Mouse (Mus musculus) thymus, postnatal 14 days (tissue): ENCODE data around the gene Pcp4l1.
"Not testable (repeated sequence)": the region's sequence is repeated elsewhere in the genome, so short reads cannot be mapped to it uniquely, and the experiment has no call there.

ENCODE experiments used
- DNase-seq: peaks from one replicate; pipeline ENCODE4 v3.0.0; 2021

The Pcp4l1 gene

GRCm38 (mm10) chr1:171187851-171188700 lies 8.0 kb downstream of the Pcp4l1 start:
- DNase-seq = no peak

- DNase-seq = no peak
Measured at GRCm38 (mm10) chr1:171185655-171186054, 10.4 kb downstream of the Pcp4l1 start.

GRCm38 (mm10) chr1:171184314-171184713 lies 11.8 kb downstream of the Pcp4l1 start:
- DNase-seq = peak; percentile 32

GRCm38 (mm10) chr1:171183620-171184019 lies 12.4 kb downstream of the Pcp4l1 start:
- DNase-seq = no peak

- no peak for DNase-seq
Measured at GRCm38 (mm10) chr1:171183025-171183424, 13.0 kb downstream of the Pcp4l1 start.

GRCm38 (mm10) chr1:171179487-171180171 lies 16.4 kb downstream of the Pcp4l1 start:
- DNase-seq = no peak

GRCm38 (mm10) chr1:171172779-171173178 lies 23.3 kb downstream of the Pcp4l1 start:
- DNase-seq = no peak

GRCm38 (mm10) chr1:171171138-171171537 lies 24.9 kb downstream of the Pcp4l1 start:
- DNase-seq = no peak

GRCm38 (mm10) chr1:171169913-171170312 lies 26.2 kb downstream of the Pcp4l1 start:
- DNase-seq = no peak

GRCm38 (mm10) chr1:171168906-171169305 lies 27.2 kb downstream of the Pcp4l1 start:
- no peak for DNase-seq

GRCm38 (mm10) chr1:171165629-171166345 lies 30.3 kb downstream of the Pcp4l1 start:
- DNase-seq = no peak

- DNase-seq = no peak
Measured at GRCm38 (mm10) chr1:171164258-171164657, 31.8 kb downstream of the Pcp4l1 start.

- DNase-seq = no peak
Measured at GRCm38 (mm10) chr1:171162526-171162925, 33.5 kb downstream of the Pcp4l1 start.

- no peak for DNase-seq
Measured at GRCm38 (mm10) chr1:171159485-171159975, 36.5 kb downstream of the Pcp4l1 start.

GRCm38 (mm10) chr1:171157965-171158364 lies 38.1 kb downstream of the Pcp4l1 start:
- no peak for DNase-seq

- DNase-seq = no peak
Measured at GRCm38 (mm10) chr1:171156644-171157043, 39.4 kb downstream of the Pcp4l1 start.

GRCm38 (mm10) chr1:171151966-171152365 lies 44.1 kb downstream of the Pcp4l1 start:
- no peak for DNase-seq

GRCm38 (mm10) chr1:171150838-171151391 lies 45.2 kb downstream of the Pcp4l1 start:
- no peak for DNase-seq

- DNase-seq = peak; percentile 97
Measured at GRCm38 (mm10) chr1:171149974-171150760, 45.9 kb downstream of the Pcp4l1 start, which contains the start of the genes Sdhc and Mpz. Sdhc (minus strand) TSS chr1:171150603. Mpz (plus strand) TSS chr1:171150711.

- DNase-seq = not testable (repeated sequence)
Measured at GRCm38 (mm10) chr1:171142981-171143380, 53.1 kb downstream of the Pcp4l1 start.

- not testable (repeated sequence) for DNase-seq
Measured at GRCm38 (mm10) chr1:171137486-171138155, 58.4 kb downstream of the Pcp4l1 start.
